Comparison of ENCODE assay signal across 28 mouse cellular contexts in genomic region chr11:19455391-19456290, GRCm38 (mm10).
DNase-seq lines count a peak whose midpoint lies in the region; ATAC-seq lines count a peak whose summit lies in the region.
"Had no signal": no experiment of that assay in that cellular context is flagged by ENCODE, and none has a peak within 500 bp of the region (broad histone marks: within the 10 kb centered on the region; RNA-seq: fewer than 3 reads in every experiment).

No protein-coding gene starts in this region.

- H3K4me3 ChIP-seq in heart, embryonic 11.5 days (ENCODE audit: low read depth, low read length), result no peak overlapping the region
- H3K4me3 ChIP-seq: forebrain, embryonic 15.5 days; heart, embryonic 10.5 days; neural tube, embryonic 15.5 days had no signal

- no peak overlapping the region for H3K9ac ChIP-seq in heart, embryonic 11.5 days (ENCODE audit: low read depth, low read length)
- H3K9ac ChIP-seq: forebrain, embryonic 15.5 days; hindbrain, embryonic 14.5 days; liver, embryonic 14.5 days; neural tube, embryonic 15.5 days had no signal

- H3K27me3 ChIP-seq in heart, embryonic 11.5 days (ENCODE audit: control insufficient read depth, insufficient read depth, low read length), result no peaks in the 10 kb centered on the region
- H3K27me3 ChIP-seq: forebrain, embryonic 15.5 days; neural tube, embryonic 15.5 days had no signal

- intact Hi-C loops in heart, postnatal 10 days (cut with DNase I), result no loop called here

- DNase-seq in heart, postnatal 10 days, result peak; percentile 3 to 17
- peak; percentile 33 for DNase-seq in retina, postnatal 1 day
- no peak for DNase-seq in retina, embryonic 14.5 days (ENCODE audit: low spot score)
- peak; percentile 7 for DNase-seq in lung, postnatal 14 days
- DNase-seq in B cell, adult 2 months, result no peak
- DNase-seq in gastrocnemius, postnatal 25 days, result no peak
- DNase-seq: adrenal gland, adult 2 months; cerebellum, adult 8-10 months; cerebellum, postnatal 25 days; gastrocnemius, postnatal 36 days; heart, postnatal 4 days; kidney, adult 11 months; kidney, postnatal 14 days; liver; midbrain, embryonic 14.5 days; right cerebral cortex, adult 18-20 months; spleen, adult 18-20 months; thymus, postnatal 4 days had no signal

- no peaks in the 10 kb centered on the region for H3K9me3 ChIP-seq in heart, embryonic 11.5 days (replicated peaks; ENCODE audit: control insufficient read depth, low read length)
- H3K9me3 ChIP-seq: forebrain, embryonic 15.5 days; heart, embryonic 10.5 days; neural tube, embryonic 15.5 days had no signal

- ATAC-seq in heart, embryonic 11.5 days (replicated peaks; ENCODE audit: insufficient number of reproducible peaks, low FRiP score, low TSS enrichment), result no peak
- ATAC-seq: activated CD4-positive, CD25-positive, alpha-beta regulatory T cell, adult 4 months; forebrain, embryonic 15.5 days; inflammation-experienced regulatory T-cells, adult 6 months had no signal

- H3K36me3 ChIP-seq in heart, embryonic 11.5 days (ENCODE audit: control insufficient read depth, insufficient read depth, low read length), result no peaks in the 10 kb centered on the region
- H3K36me3 ChIP-seq: forebrain, embryonic 15.5 days; heart, embryonic 10.5 days; neural tube, embryonic 15.5 days had no signal

- H3K4me1 ChIP-seq in heart, embryonic 11.5 days (ENCODE audit: control insufficient read depth, insufficient read depth, low read length), result no peaks in the 10 kb centered on the region
- H3K4me1 ChIP-seq: forebrain, embryonic 15.5 days; heart, embryonic 10.5 days; neural tube, embryonic 15.5 days had no signal

- no peak overlapping the region for H3K4me2 ChIP-seq in heart, embryonic 11.5 days
- H3K4me2 ChIP-seq: forebrain, embryonic 15.5 days; hindbrain, embryonic 14.5 days; neural tube, embryonic 15.5 days had no signal

- WGBS in heart, embryonic 11.5 days (ENCODE audit: insufficient replicate concordance), result 83% methylated on average over 12 of the region's 12 CpGs

- no peak overlapping the region for H3K27ac ChIP-seq in heart, embryonic 11.5 days (ENCODE audit: low read depth, low read length)
- H3K27ac ChIP-seq: forebrain, embryonic 15.5 days; heart, embryonic 10.5 days; hindbrain, embryonic 14.5 days; liver, embryonic 14.5 days; macrophage; neural tube, embryonic 15.5 days; stomach, postnatal 0 days had no signal

Comparison
In these comparisons a context has a peak if more than half of its experiments do, and no peak if none do; other contexts are left out.
1. DNase-seq: peak in heart, postnatal 10 days (2 of 2), retina, postnatal 1 day (single experiment) and lung, postnatal 14 days (single experiment); none in retina, embryonic 14.5 days (single experiment), B cell, adult 2 months (0 of 2) and gastrocnemius, postnatal 25 days (single experiment).